ENCODE assay signal across 1 mouse cellular context in the genomic region with DNA sequence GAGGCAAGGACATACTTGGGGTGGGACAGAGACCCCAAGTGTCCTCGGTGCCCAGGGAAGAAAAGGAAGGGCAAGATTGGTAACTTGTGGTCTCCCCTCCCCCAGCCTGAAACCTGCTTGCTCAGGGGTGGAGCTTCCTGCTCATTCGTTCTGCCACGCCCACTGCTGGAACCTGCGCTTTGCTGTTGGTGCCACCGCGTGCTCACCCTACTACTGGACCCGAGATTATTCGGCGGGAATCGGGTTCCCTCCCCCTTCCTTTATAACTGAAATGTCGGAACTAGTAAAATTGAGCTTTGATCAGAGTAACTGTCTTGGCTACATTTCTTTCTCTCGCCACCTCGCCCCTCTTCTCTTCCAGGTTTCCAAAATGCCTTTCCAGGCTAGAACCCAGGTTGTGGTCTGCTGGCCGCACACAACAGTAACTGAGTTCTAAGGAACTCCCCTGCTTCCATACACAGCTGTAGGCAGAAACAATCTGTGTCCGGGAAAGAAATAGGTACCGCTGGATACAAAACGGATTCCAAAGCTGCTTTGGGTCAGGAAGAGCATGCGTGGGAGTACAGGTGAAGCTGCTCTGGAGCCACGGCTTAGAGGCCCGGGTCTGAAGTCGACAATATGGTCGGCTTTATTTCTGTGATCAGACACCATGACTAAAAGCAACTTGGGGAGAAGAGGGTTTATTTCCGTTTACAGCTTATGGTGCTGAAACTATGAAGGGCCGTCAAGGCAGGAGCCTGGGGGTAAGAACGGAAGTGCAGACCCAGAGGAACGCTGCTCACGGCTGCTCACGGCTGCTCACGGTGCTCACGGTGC.
TF ChIP-seq lines count a peak whose summit lies in the region.

No protein-coding gene starts in this region.

TF ChIP-seq in MEL, 35 proteins besides CTCF, POLR2A, EP300 and RAD21 (continued from another document):
- TF ChIP-seq MYC (IDR thresholded peaks at IDR 0.05; ENCODE audit: low read depth, low read length) (peak; percentile 64), NELFE (IDR thresholded peaks at IDR 0.05; ENCODE audit: low read depth, low read length) (peak; percentile 37; the same call in 1 of the 2 replicates), MAX (IDR thresholded peaks at IDR 0.05; ENCODE audit: low read length) (peak; percentile 82), ZNF384 (IDR thresholded peaks at IDR 0.05; ENCODE audit: low read depth, low read length) (no peak), E2F4 (IDR thresholded peaks at IDR 0.05; ENCODE audit: borderline replicate concordance, low read depth, low read length) (peak; percentile 69; the same call in 1 of the 2 replicates)
